Mouse (Mus musculus) heart, embryonic 16.5 days (tissue): ENCODE measurements around the gene Mvb12b. TPM values are rescaled to one million over a fixed set of nuclear protein-coding genes. Genes with fewer than 3 reads are reported as not detected.

Experiments
- ATAC-seq: fragments of 200-750 bp; cut with Nextera tagmentation; replicated peaks from 2 replicates; pipeline ENCODE4 v1.8.0; 2017; ENCODE audit warnings: moderate number of reproducible peaks; ENCODE audit not compliant: insufficient read depth, low FRiP score; ENCODE audit errors: extremely low read depth
- H3K27ac ChIP-seq: fragments of 300-500 bp; sonication (generic); 2 replicates; pipeline ENCODE4 v1.5.1; 2014; ENCODE audit warnings: mild to moderate bottlenecking, low read length, control low read depth, moderate library complexity
- H3K27me3 ChIP-seq: fragments of 300-500 bp; sonication (generic); 2 replicates; pipeline ENCODE4 v1.6.1; 2014; ENCODE audit warnings: low read length, mixed read lengths; ENCODE audit not compliant: control insufficient read depth, insufficient read depth
- H3K36me3 ChIP-seq: fragments of 300-500 bp; sonication (generic); 2 replicates; pipeline ENCODE4 v1.6.1; 2014; ENCODE audit not compliant: control insufficient read depth, insufficient read depth
- H3K4me1 ChIP-seq: fragments of 300-500 bp; sonication (generic); 2 replicates; pipeline ENCODE4 v1.6.1; 2014; ENCODE audit warnings: low read length, mixed read lengths; ENCODE audit not compliant: control insufficient read depth, insufficient read depth
- H3K4me2 ChIP-seq: fragments of 300-500 bp; sonication (generic); 2 replicates; pipeline ENCODE4 v1.6.1; 2014; ENCODE audit warnings: low read depth, mild to moderate bottlenecking, control low read depth, low read length
- H3K4me3 ChIP-seq: fragments of 300-500 bp; sonication (generic); 2 replicates; pipeline ENCODE4 v1.5.1; 2014; ENCODE audit warnings: mild to moderate bottlenecking, control low read depth, low read length
- H3K9ac ChIP-seq: fragments of 300-500 bp; sonication (generic); 2 replicates; pipeline ENCODE4 v1.6.1; 2014; ENCODE audit warnings: low read length, control low read depth
- H3K9me3 ChIP-seq: fragments of 300-500 bp; sonication (generic); replicated peaks from 2 replicates; pipeline ENCODE4 v1.6.1; 2016; ENCODE audit warnings: low read length; ENCODE audit not compliant: control insufficient read depth
- WGBS: fragments of 180-500 bp; shearing (Covaris S2); extraction: QIAGEN DNeasy Blood & Tissue Kit; methylation state at CpG from one replicate; pipeline ENCODE4 v1.1.7; 2014; 5-methylcytosine and 5-hydroxymethylcytosine counted together
- polyA plus RNA-seq: library from polyadenylated mRNA; unstranded; fragments of >200 nt; fragmentation: Nextera tagmentation; extraction: Ambion mirVana; gene quantifications from 2 replicates; pipeline ENCODE4 v1.2.1, GENCODE M21; 2015

Gene Mvb12b
- polyA plus RNA-seq, 1 experiment from 2014 or later = 10.9 TPM

DNA sequence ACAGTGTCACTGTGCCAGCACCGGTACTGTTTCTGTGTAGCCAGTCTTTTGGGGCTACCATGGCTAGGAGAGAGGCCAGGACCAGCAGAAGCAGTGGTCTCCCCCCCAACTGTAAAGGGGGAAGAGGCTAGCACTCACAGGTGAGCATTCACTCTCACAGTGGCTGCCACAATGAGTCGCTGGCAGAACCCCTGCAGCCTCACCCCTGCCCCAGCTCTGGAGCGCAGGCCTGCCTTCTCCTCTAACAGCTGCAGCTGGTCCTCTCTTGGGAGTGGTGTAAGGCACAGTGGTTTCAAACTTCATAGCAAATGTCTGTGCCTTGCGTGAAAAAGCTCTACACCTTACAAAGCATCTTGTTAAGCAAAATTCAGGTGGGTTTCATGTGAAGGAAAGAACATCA is 70.7 kb downstream of the Mvb12b start:
- Histone ChIP-seq H3K9ac (no peak overlapping the region), H3K4me2 (no peak overlapping the region), H3K36me3 (peaks cover 6% of the 10 kb centered on the region; the same call in 1 of the 2 replicates), H3K9me3 (no peaks in the 10 kb centered on the region), H3K27me3 (no peaks in the 10 kb centered on the region), H3K4me1 (peaks cover 5% of the 10 kb centered on the region; the same call in 1 of the 2 replicates), H3K27ac (peak overlapping the region; percentile 58; the same call in 1 of the 2 replicates), H3K4me3 (no peak overlapping the region)
- 0 out of 2 replicates have a peak, but pooled peaks have one; percentile 14 for ATAC-seq
- 81% methylated on average over 4 of the region's 4 CpGs for WGBS

DNA sequence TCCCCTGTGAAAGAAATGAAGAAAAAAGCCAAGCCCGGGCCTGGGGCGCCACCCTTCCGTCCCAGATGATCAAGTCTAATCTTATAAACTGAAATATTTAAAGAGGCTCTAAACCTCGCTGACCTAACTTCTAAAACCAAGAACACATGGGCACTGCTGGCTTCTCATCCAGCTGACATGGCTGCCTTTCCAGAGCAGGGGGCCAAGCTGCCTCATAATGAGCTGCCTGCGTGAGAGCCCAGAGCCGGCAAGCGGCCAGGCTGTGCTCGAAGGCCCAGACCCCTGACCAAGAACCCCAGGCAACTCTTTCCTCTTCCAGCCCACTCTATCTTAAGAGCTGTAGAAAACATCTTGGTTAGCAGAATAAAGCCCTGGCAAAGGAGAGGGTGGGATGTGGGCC is 73.2 kb downstream of the Mvb12b start:
- ATAC-seq = no peak
- Histone ChIP-seq H3K27me3 (no peaks in the 10 kb centered on the region), H3K27ac (no peak overlapping the region), H3K9ac (no peak overlapping the region), H3K36me3 (peaks cover 6% of the 10 kb centered on the region; the same call in 1 of the 2 replicates), H3K9me3 (no peaks in the 10 kb centered on the region), H3K4me2 (no peak overlapping the region), H3K4me1 (peaks cover 7% of the 10 kb centered on the region), H3K4me3 (no peak overlapping the region)
- 74% methylated on average over 8 of the region's 8 CpGs for WGBS

DNA sequence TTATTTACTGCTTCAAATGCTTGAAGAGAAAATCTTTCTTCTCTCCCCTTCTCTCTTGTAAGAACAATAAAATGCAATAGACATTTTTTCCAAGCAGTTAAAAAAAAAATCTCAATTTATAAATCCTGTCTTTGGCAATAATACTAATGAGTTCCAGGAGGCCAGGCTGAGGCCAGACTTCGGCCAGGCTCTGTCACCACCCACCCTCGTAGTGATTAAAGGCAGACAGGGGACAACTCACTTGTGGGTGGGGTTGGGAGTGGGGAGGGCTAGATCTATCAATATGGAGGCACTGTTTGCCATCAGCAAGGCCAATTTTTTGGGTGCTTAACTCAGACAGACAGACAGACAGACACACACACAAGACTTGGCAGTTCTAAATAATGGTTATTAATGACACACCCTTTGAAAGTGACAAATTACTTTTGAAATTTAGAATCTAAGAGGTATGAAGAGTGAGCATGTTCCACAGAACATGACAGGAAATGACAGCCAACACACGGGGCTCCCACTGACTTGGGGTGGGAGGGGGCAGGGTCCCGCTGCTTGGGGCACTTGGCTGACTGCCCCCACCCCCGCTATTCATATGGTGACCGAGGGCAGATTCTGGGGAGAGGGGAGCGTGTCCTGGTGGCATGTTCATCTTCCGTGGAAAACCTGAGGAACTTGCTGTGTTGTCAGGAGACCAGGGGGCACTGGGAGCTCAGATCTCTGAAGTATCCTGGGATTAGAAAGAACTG is 74.1 kb downstream of the Mvb12b start:
- no peaks in the 10 kb centered on the region for H3K27me3 ChIP-seq
- no peak overlapping the region for H3K4me2 ChIP-seq
- H3K36me3 ChIP-seq = no peaks in the 10 kb centered on the region
- 57% methylated on average over 8 of the region's 8 CpGs for WGBS
- no peak overlapping the region for H3K9ac ChIP-seq
- H3K4me3 ChIP-seq = no peak overlapping the region
- H3K27ac ChIP-seq = no peak overlapping the region
- no peaks in the 10 kb centered on the region for H3K9me3 ChIP-seq
- peaks cover 7% of the 10 kb centered on the region for H3K4me1 ChIP-seq
- ATAC-seq = no peak

DNA sequence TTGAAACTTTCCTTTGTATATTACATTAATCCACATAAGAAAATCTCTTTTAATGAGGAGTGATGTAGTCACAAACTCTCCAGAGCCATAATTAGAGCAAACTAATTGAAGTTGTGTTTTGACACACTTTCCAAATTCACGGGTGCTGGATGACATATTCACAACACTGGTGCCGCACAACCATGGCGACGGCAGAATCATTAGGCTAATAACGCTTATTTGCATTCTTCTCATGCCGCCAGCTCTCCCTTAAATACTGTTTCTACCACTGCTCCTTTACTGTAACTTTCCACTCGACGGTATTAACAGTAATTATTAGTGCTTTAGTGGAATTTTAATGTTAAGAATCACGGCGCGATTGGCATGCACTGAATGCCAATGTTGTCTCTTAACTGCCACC is 74.8 kb downstream of the Mvb12b start:
- Histone ChIP-seq H3K36me3 (no peaks in the 10 kb centered on the region), H3K4me3 (no peak overlapping the region), H3K9ac (no peak overlapping the region), H3K27ac (no peak overlapping the region), H3K4me2 (no peak overlapping the region), H3K27me3 (no peaks in the 10 kb centered on the region), H3K9me3 (no peaks in the 10 kb centered on the region), H3K4me1 (peaks cover 7% of the 10 kb centered on the region)
- no peak for ATAC-seq
- WGBS = 75% methylated on average over 11 of the region's 11 CpGs

DNA sequence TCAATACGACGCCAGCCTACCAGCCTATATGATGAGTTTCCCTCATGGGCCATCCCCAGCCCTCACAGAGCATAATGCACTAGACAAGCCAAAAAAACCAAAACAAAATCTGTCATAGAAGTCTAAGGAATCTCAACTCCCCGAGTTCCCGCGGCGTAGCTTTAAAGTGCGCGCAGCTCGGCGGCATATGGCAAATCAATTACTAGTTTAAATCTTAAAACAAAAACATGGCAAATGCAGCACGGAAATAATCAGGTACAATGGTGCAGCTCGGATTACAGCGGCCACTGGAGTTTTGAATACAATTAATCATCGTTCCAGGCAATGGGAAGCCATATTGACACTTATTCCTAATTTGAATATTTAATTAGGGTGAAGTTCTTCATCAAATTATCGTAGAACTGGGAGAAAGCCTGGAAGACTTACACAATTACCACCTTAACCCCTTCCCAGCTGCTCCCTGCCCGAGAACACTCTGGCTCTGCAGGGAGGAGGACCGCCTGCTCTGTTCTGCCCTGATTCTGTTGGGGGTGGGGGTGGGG is 76.3 kb downstream of the Mvb12b start:
- WGBS = 79% methylated on average over 17 of the region's 17 CpGs
- Histone ChIP-seq H3K4me1 (peaks cover 5% of the 10 kb centered on the region), H3K36me3 (no peaks in the 10 kb centered on the region), H3K4me3 (no peak overlapping the region), H3K9me3 (no peaks in the 10 kb centered on the region), H3K27me3 (no peaks in the 10 kb centered on the region), H3K27ac (no peak overlapping the region), H3K4me2 (no peak overlapping the region), H3K9ac (no peak overlapping the region)
- ATAC-seq = no peak

DNA sequence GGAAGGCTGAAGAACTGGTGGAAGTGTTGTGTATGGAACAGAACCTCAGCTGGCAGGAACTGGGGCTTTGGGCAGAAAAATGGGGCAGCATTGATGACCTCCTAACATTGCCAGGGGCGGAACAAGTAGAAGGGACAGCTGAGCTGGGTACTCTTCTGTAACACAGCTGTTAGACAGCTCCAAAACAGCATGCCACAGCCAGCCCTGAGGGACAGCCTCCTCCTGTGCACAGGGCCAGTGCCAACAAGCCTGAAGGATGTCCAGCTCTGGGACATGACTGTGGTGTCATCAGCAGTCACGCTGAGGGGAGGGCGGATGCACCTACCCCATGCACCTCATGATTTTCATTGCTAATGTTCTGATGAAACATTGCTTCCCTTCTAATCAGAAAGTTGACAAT is 78.7 kb downstream of the Mvb12b start:
- peaks cover 3% of the 10 kb centered on the region; the same call in 1 of the 2 replicates for H3K4me1 ChIP-seq
- 85% methylated on average over 3 of the region's 3 CpGs for WGBS

DNA sequence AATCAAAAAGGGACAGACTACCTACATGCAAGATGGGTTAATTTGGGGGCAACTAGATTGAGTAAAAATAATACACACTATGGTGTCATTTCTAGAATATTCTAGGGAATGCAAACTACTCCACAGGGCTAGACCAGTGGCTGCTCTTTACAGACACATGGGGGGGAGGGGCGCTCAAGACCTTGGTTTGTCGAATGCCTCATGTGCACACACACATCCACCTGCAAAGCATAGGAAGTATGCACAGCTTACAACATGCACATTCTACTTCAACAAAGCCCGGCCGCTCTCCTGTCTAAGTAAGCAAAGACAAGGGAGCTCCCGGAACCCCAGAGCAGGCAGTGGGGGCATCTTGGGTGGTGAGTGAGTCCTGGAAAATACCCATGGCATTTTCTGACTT is 79.7 kb downstream of the Mvb12b start:
- Histone ChIP-seq H3K9ac (no peak overlapping the region), H3K4me3 (no peak overlapping the region), H3K27me3 (no peaks in the 10 kb centered on the region), H3K4me2 (no peak overlapping the region), H3K4me1 (peaks cover 3% of the 10 kb centered on the region; the same call in 1 of the 2 replicates), H3K36me3 (no peaks in the 10 kb centered on the region), H3K9me3 (no peaks in the 10 kb centered on the region), H3K27ac (no peak overlapping the region)
- 90% methylated on average over 5 of the region's 5 CpGs for WGBS
- no peak for ATAC-seq

More for the DNA sequence above, 78.7 kb downstream of the Mvb12b start:
- H3K4me2 ChIP-seq = no peak overlapping the region
- no peaks in the 10 kb centered on the region for H3K36me3 ChIP-seq
- no peak overlapping the region for H3K4me3 ChIP-seq
- no peak for ATAC-seq
- no peaks in the 10 kb centered on the region for H3K9me3 ChIP-seq
- H3K27ac ChIP-seq = no peak overlapping the region
- H3K27me3 ChIP-seq = no peaks in the 10 kb centered on the region
- H3K9ac ChIP-seq = no peak overlapping the region

DNA sequence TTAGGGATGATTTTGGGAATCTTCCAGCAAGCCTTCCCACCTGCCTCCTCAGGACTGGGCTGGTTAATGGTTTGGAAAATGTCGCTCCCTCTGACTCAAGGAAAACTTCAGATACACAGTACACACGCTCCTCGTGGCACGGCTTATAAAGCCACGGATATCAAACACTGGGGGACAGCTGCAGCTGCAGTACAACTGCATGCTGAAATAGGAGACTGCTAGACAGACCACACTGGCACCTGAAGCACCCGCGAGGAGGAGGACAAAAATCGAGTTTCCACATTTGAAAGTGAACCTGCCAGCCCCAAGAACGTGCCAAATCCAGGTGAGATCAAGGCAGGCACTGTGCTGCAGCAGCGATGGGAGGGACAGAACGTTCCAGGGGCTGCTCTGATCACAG is 82.1 kb downstream of the Mvb12b start:
- no peaks in the 10 kb centered on the region for H3K9me3 ChIP-seq
- no peak overlapping the region for H3K4me2 ChIP-seq
- H3K4me1 ChIP-seq = peaks cover 8% of the 10 kb centered on the region; the same call in 1 of the 2 replicates
- H3K27me3 ChIP-seq = no peaks in the 10 kb centered on the region
- peak overlapping the region; percentile 18; the same call in 1 of the 2 replicates for H3K27ac ChIP-seq
- H3K9ac ChIP-seq = no peak overlapping the region
- no peak for ATAC-seq
- H3K4me3 ChIP-seq = no peak overlapping the region
- no peaks in the 10 kb centered on the region for H3K36me3 ChIP-seq
- WGBS = 74% methylated on average over 11 of the region's 11 CpGs

DNA sequence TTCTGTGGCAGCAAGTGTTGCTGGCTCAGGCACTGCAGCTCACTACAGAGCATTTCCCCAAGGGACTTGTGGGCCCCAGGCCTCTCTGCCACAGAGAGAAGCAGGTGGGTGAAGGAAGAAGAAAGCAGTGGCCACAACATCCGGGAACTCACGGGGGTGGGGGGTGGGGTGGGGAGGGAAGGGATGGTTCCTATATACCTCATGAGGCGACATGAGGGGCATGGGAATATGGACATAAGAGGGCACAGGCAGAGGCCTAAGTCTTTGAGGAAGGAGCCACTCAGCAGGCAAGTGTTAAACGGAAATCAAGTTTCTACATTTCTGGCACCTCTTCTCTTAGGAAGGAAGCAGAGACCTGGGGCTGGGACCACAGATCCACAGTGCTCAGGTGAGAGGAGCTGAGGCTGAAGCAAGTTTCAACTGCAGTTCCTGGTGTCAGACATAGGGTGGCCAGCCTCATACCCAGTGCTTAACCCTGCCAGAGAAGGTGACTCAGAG is 84.0 kb downstream of the Mvb12b start:
- ATAC-seq = peak; percentile 53; the same call in 1 of the 2 replicates
- no peak overlapping the region; the same call in 1 of the 2 replicates for H3K27ac ChIP-seq
- H3K9me3 ChIP-seq = no peaks in the 10 kb centered on the region
- H3K9ac ChIP-seq = no peak overlapping the region
- WGBS = 71% methylated on average over 4 of the region's 4 CpGs
- no peak overlapping the region for H3K4me3 ChIP-seq
- H3K4me1 ChIP-seq = peaks cover 5% of the 10 kb centered on the region; the same call in 1 of the 2 replicates
- no peaks in the 10 kb centered on the region for H3K27me3 ChIP-seq
- H3K36me3 ChIP-seq = no peaks in the 10 kb centered on the region
- H3K4me2 ChIP-seq = no peak overlapping the region
